Mouse (Mus musculus): Measurements from ENCODE around the gene Mknk1. TPM values are rescaled to one million over a fixed set of nuclear protein-coding genes. Genes with fewer than 3 reads are reported as not detected.

Gene Mknk1
- polyA plus RNA-seq, 1 experiment: 30.9 TPM

- Histone ChIP-seq H3K27ac (ENCODE audit: insufficient read depth, low read length) (no peak overlapping the region), H3K4me3 (ENCODE audit: insufficient read depth, low read length) (no peak overlapping the region), H3K4me1 (ENCODE audit: control insufficient read depth, insufficient read depth, low read length) (0 out of 2 replicates have a peak, but pooled peaks cover 1% of the 10 kb centered on the region)
- no peak for TF ChIP-seq CTCF (IDR thresholded peaks at IDR 0.05; ENCODE audit: borderline replicate concordance, insufficient read depth, low read length)
Measured at GRCm38 (mm10) chr4:115855100-115855499, 16.1 kb downstream of the Mknk1 start.

- Histone ChIP-seq H3K27ac (ENCODE audit: insufficient read depth, low read length) (no peak overlapping the region), H3K4me1 (ENCODE audit: control insufficient read depth, insufficient read depth, low read length) (0 out of 2 replicates have a peak, but pooled peaks cover 1% of the 10 kb centered on the region), H3K4me3 (ENCODE audit: insufficient read depth, low read length) (no peak overlapping the region)
- TF ChIP-seq CTCF (IDR thresholded peaks at IDR 0.05; ENCODE audit: borderline replicate concordance, insufficient read depth, low read length) (no peak), POLR2A (IDR thresholded peaks at IDR 0.05; ENCODE audit: low read depth, low read length) (no peak)
Measured at GRCm38 (mm10) chr4:115855609-115856008, 16.6 kb downstream of the Mknk1 start.

- Histone ChIP-seq H3K4me1 (ENCODE audit: control insufficient read depth, insufficient read depth, low read length) (0 out of 2 replicates have a peak, but pooled peaks cover 1% of the 10 kb centered on the region), H3K4me3 (ENCODE audit: insufficient read depth, low read length) (no peak overlapping the region), H3K27ac (ENCODE audit: insufficient read depth, low read length) (no peak overlapping the region)
- TF ChIP-seq POLR2A (IDR thresholded peaks at IDR 0.05; ENCODE audit: low read depth, low read length) (no peak), CTCF (IDR thresholded peaks at IDR 0.05; ENCODE audit: borderline replicate concordance, insufficient read depth, low read length) (no peak)
Measured at GRCm38 (mm10) chr4:115856282-115856681, 17.3 kb downstream of the Mknk1 start.

GRCm38 (mm10) chr4:115857293-115857883 is 18.4 kb downstream of the Mknk1 start:
- no peak overlapping the region for H3K4me3 ChIP-seq (ENCODE audit: insufficient read depth, low read length)
- TF ChIP-seq POLR2A (IDR thresholded peaks at IDR 0.05; ENCODE audit: low read depth, low read length) (no peak), CTCF (IDR thresholded peaks at IDR 0.05; ENCODE audit: borderline replicate concordance, insufficient read depth, low read length) (no peak)
- no peak overlapping the region for H3K27ac ChIP-seq (ENCODE audit: insufficient read depth, low read length)
- H3K4me1 ChIP-seq (ENCODE audit: control insufficient read depth, insufficient read depth, low read length): 0 out of 2 replicates have a peak, but pooled peaks cover 1% of the 10 kb centered on the region

GRCm38 (mm10) chr4:115863352-115863751 is 24.4 kb downstream of the Mknk1 start:
- H3K4me3 ChIP-seq (ENCODE audit: insufficient read depth, low read length): no peak overlapping the region
- TF ChIP-seq CTCF (IDR thresholded peaks at IDR 0.05; ENCODE audit: borderline replicate concordance, insufficient read depth, low read length): no peak
- TF ChIP-seq POLR2A (IDR thresholded peaks at IDR 0.05; ENCODE audit: low read depth, low read length): no peak
- H3K4me1 ChIP-seq (ENCODE audit: control insufficient read depth, insufficient read depth, low read length): no peaks in the 10 kb centered on the region
- H3K27ac ChIP-seq (ENCODE audit: insufficient read depth, low read length): no peak overlapping the region

GRCm38 (mm10) chr4:115863880-115864279 is 24.9 kb downstream of the Mknk1 start:
- Histone ChIP-seq H3K4me1 (ENCODE audit: control insufficient read depth, insufficient read depth, low read length) (no peaks in the 10 kb centered on the region), H3K4me3 (ENCODE audit: insufficient read depth, low read length) (no peak overlapping the region), H3K27ac (ENCODE audit: insufficient read depth, low read length) (no peak overlapping the region)
- TF ChIP-seq CTCF (IDR thresholded peaks at IDR 0.05; ENCODE audit: borderline replicate concordance, insufficient read depth, low read length) (no peak), POLR2A (IDR thresholded peaks at IDR 0.05; ENCODE audit: low read depth, low read length) (no peak)

- Histone ChIP-seq H3K4me3 (ENCODE audit: insufficient read depth, low read length) (no peak overlapping the region), H3K4me1 (ENCODE audit: control insufficient read depth, insufficient read depth, low read length) (no peaks in the 10 kb centered on the region), H3K27ac (ENCODE audit: insufficient read depth, low read length) (no peak overlapping the region)
- TF ChIP-seq POLR2A (IDR thresholded peaks at IDR 0.05; ENCODE audit: low read depth, low read length) (no peak), CTCF (IDR thresholded peaks at IDR 0.05; ENCODE audit: borderline replicate concordance, insufficient read depth, low read length) (no peak)
Measured at GRCm38 (mm10) chr4:115869512-115870210, 30.7 kb downstream of the Mknk1 start.

- TF ChIP-seq CTCF (IDR thresholded peaks at IDR 0.05; ENCODE audit: borderline replicate concordance, insufficient read depth, low read length) (no peak), POLR2A (IDR thresholded peaks at IDR 0.05; ENCODE audit: low read depth, low read length) (no peak)
- Histone ChIP-seq H3K27ac (ENCODE audit: insufficient read depth, low read length) (no peak overlapping the region), H3K4me3 (ENCODE audit: insufficient read depth, low read length) (no peak overlapping the region), H3K4me1 (ENCODE audit: control insufficient read depth, insufficient read depth, low read length) (no peaks in the 10 kb centered on the region)
Measured at GRCm38 (mm10) chr4:115873231-115873630, 34.2 kb downstream of the Mknk1 start.

GRCm38 (mm10) chr4:115878216-115878678 is 39.2 kb downstream of the Mknk1 start:
- Histone ChIP-seq H3K4me3 (ENCODE audit: insufficient read depth, low read length) (no peak overlapping the region), H3K4me1 (ENCODE audit: control insufficient read depth, insufficient read depth, low read length) (no peaks in the 10 kb centered on the region), H3K27ac (ENCODE audit: insufficient read depth, low read length) (no peak overlapping the region)
- TF ChIP-seq POLR2A (IDR thresholded peaks at IDR 0.05; ENCODE audit: low read depth, low read length): no peak
- TF ChIP-seq CTCF (IDR thresholded peaks at IDR 0.05; ENCODE audit: borderline replicate concordance, insufficient read depth, low read length): no peak

- no peaks in the 10 kb centered on the region for H3K4me1 ChIP-seq (ENCODE audit: control insufficient read depth, insufficient read depth, low read length)
- H3K4me3 ChIP-seq (ENCODE audit: insufficient read depth, low read length): no peak overlapping the region
- H3K27ac ChIP-seq (ENCODE audit: insufficient read depth, low read length): no peak overlapping the region
- TF ChIP-seq CTCF (IDR thresholded peaks at IDR 0.05; ENCODE audit: borderline replicate concordance, insufficient read depth, low read length) (no peak), POLR2A (IDR thresholded peaks at IDR 0.05; ENCODE audit: low read depth, low read length) (no peak)
Measured at GRCm38 (mm10) chr4:115878828-115879227, 39.8 kb downstream of the Mknk1 start.
